Mouse (Mus musculus) bone marrow macrophage, adult 2 months (primary cell): ENCODE data around the gene Cacna1b.

Experiments used
- CTCF ChIP-seq: IDR thresholded peaks from 2 replicates; pipeline ENCODE4 v1.5.1; 2012; ENCODE audit warnings: low read depth, mild to moderate bottlenecking, low read length, moderate library complexity
- POLR2A ChIP-seq: IDR thresholded peaks from 2 replicates; pipeline ENCODE4 v1.6.1; 2012; ENCODE audit warnings: mild to moderate bottlenecking, low read depth, low read length, borderline replicate concordance

DNA sequence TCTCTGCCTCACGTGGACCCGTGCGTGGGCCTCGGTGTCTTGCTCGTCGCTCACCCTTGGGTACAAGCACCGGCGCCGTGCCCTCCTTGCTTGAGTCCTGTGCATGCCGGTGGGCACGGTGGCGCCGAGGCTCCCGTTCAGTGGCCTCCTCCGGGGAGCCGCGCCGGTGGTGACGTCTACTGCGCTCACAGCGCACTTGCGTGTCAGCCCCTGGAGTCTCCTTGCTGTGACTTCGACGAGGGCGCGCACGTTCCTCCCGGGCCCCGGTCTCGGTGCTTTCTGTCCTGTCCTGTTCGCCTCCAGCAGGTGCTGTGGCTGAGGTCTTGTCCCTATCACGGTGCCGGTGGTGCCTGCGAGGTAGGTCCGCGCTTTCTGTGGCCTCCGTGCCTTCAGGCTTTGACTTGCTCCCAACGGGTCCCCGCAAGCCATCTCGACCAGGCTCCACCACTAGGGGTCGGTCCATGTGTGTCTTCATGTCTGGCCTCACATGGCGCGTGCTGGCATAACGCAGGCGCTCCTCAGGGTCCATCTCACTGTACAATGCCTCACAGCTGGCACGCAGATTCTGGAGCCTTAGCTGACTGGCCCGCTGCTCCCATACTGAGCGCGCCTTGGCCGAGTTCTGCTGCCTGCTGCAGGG, 83.8 kb downstream of the Cacna1b start:
- no peak for TF ChIP-seq POLR2A
- no peak for TF ChIP-seq CTCF
